Mouse (Mus musculus) myocyte (in vitro differentiated cells): ENCODE data around the gene Vwa8. TPM values are rescaled to one million over a fixed set of nuclear protein-coding genes. Genes with fewer than 3 reads are reported as not detected.

Source experiments
- H3K27me3 ChIP-seq: one replicate; pipeline ENCODE4 v1.6.1; 2011; ENCODE audit not compliant: control insufficient read depth, insufficient read depth, insufficient read length
- H3K36me3 ChIP-seq: one replicate; pipeline ENCODE4 v1.6.1; 2011; ENCODE audit not compliant: control insufficient read depth, insufficient read depth
- H3K4me2 ChIP-seq: one replicate; pipeline ENCODE4 v1.6.1; 2011; ENCODE audit warnings: low read depth, control low read depth
- H3K4me3 ChIP-seq: one replicate; pipeline ENCODE4 v1.5.1; 2011; ENCODE audit warnings: mild to moderate bottlenecking, control low read depth, moderate library complexity
- H3K79me2 ChIP-seq: one replicate; pipeline ENCODE4 v1.6.1; 2011; ENCODE audit not compliant: control insufficient read depth, insufficient read depth
- H3ac ChIP-seq: one replicate; pipeline ENCODE4 v1.6.1; 2011; ENCODE audit not compliant: control insufficient read depth, insufficient read length
- CEBPB ChIP-seq: IDR thresholded peaks from 2 replicates; pipeline ENCODE4 v1.6.1; 2011; ENCODE audit warnings: mild to moderate bottlenecking, moderate library complexity; ENCODE audit not compliant: poor library complexity, insufficient read depth, severe bottlenecking
- E2F4 ChIP-seq: IDR thresholded peaks from one replicate; pipeline ENCODE4 v1.6.1; 2011; ENCODE audit warnings: mild to moderate bottlenecking, control low read depth, moderate library complexity; ENCODE audit not compliant: insufficient read depth
- MAX ChIP-seq: IDR thresholded peaks from one replicate; pipeline ENCODE4 v1.6.1; 2011; ENCODE audit warnings: low read depth, mild to moderate bottlenecking, control low read depth
- MYOD1 ChIP-seq, 3 experiments: IDR thresholded peaks; one replicate each; pipeline ENCODE4 v1.6.1; 2011; ENCODE audit warnings: control low read depth in 2 of 3, low read depth in 2 of 3, mild to moderate bottlenecking in 2 of 3, moderate library complexity in 1 of 3; ENCODE audit not compliant: insufficient read length in 2 of 3, control insufficient read depth in 1 of 3
- MYOG ChIP-seq, 3 experiments: IDR thresholded peaks; one replicate each; pipeline ENCODE4 v1.6.1; 2011; ENCODE audit warnings: control low read depth in 2 of 3, low read depth in 2 of 3, mild to moderate bottlenecking in 2 of 3; ENCODE audit not compliant: insufficient read length in 2 of 3, control insufficient read depth in 1 of 3, insufficient read depth in 1 of 3
- POLR2A ChIP-seq: IDR thresholded peaks from one replicate; pipeline ENCODE4 v1.6.1; 2011; ENCODE audit warnings: low read depth, mild to moderate bottlenecking, control low read depth, moderate library complexity; ENCODE audit not compliant: insufficient read length
- POLR2AphosphoS2 ChIP-seq: IDR thresholded peaks from one replicate; pipeline ENCODE4 v1.6.1; 2011; ENCODE audit warnings: low read depth, control low read depth; ENCODE audit not compliant: insufficient read length
- REST ChIP-seq: IDR thresholded peaks from one replicate; pipeline ENCODE4 v1.6.1; 2011; ENCODE audit warnings: mild to moderate bottlenecking, control low read depth, moderate library complexity; ENCODE audit not compliant: insufficient read depth, insufficient read length
- SRF ChIP-seq: IDR thresholded peaks from one replicate; pipeline ENCODE4 v1.6.1; 2011; ENCODE audit warnings: low read depth; ENCODE audit not compliant: control insufficient read depth, insufficient read length
- TCF12 ChIP-seq: IDR thresholded peaks from one replicate; pipeline ENCODE4 v1.6.1; 2011; ENCODE audit warnings: mild to moderate bottlenecking, control low read depth; ENCODE audit not compliant: poor library complexity, insufficient read depth, severe bottlenecking
- TCF3 ChIP-seq: IDR thresholded peaks from one replicate; pipeline ENCODE4 v1.6.1; 2011; ENCODE audit warnings: low read depth, control low read depth; ENCODE audit not compliant: insufficient read length
- USF1 ChIP-seq: IDR thresholded peaks from one replicate; pipeline ENCODE4 v1.6.1; 2011; ENCODE audit warnings: low read depth, mild to moderate bottlenecking, control low read depth, moderate library complexity
- polyA plus RNA-seq: library from polyadenylated mRNA; unstranded; fragments of >200 nt; fragmentation: generic; extraction: Trizol; gene quantifications from one replicate; pipeline ENCODE4 v1.2.1, GENCODE M21; 2012; ENCODE audit warnings: missing spikeins

Vwa8 gene
- polyA plus RNA-seq, 1 experiment, result 20.1 TPM

DNA sequence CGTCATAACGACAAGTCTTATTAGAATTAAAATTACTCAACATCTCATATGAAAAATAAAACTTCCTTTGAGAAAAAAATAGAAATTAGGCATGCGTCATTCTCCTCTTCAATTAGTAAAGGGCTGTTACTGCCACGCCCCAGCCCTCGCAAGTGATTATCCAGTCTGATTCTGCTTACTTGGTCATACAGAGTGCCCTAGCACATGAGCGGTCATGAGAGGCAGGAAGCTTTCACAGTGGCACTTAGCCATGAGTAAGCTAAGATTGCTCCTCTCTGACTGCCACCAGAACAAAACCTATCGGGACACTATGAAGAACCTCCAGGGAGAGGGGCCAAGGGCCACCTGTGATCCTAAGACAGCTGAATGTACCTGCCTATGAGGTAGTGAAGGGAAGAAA is 312.1 kb downstream of the Vwa8 start:
- TF ChIP-seq MYOG (IDR thresholded peaks at IDR 0.05; ENCODE audit: control insufficient read depth in 1 of 3, insufficient read depth in 1 of 3, insufficient read length in 2 of 3, low read depth in 2 of 3), result no peak
- no peak for TF ChIP-seq REST
- Histone ChIP-seq H3K4me2 (no peak overlapping the region), H3K4me3 (no peak overlapping the region), H3K79me2 (no peaks in the 10 kb centered on the region), H3K36me3 (no peaks in the 10 kb centered on the region), H3K27me3 (no peaks in the 10 kb centered on the region), H3ac (no peak overlapping the region)

DNA sequence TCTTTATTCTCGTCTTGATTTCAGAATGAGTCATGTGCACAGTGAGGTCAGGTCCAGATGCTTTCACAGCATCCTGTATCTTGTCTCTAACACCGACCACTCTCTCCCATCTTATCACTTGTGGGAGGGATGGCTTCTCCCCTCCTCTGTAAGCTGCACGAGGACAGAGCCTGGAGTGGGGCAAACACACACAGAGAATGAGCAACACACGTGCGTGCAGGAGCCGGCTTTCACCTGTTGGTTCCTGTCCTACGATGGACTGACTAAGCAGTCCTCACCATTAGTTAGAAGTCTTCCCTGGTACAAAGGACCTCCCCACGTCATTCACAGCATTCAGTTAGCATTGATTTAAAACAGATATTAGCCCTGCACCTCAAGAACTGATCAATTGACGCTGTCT is 312.9 kb downstream of the Vwa8 start:
- H3ac ChIP-seq, result no peak overlapping the region
- H3K4me3 ChIP-seq, result no peak overlapping the region
- H3K36me3 ChIP-seq, result no peaks in the 10 kb centered on the region
- H3K79me2 ChIP-seq, result no peaks in the 10 kb centered on the region
- no peak for TF ChIP-seq USF1
- TF ChIP-seq TCF12, result no peak
- TF ChIP-seq MAX, result no peak
- TF ChIP-seq SRF, result no peak
- TF ChIP-seq MYOG (IDR thresholded peaks at IDR 0.05; ENCODE audit: control insufficient read depth in 1 of 3, insufficient read depth in 1 of 3, insufficient read length in 2 of 3, low read depth in 2 of 3), result no peak
- no peak for TF ChIP-seq POLR2A
- no peak for TF ChIP-seq POLR2AphosphoS2
- TF ChIP-seq MYOD1 (IDR thresholded peaks at IDR 0.05; ENCODE audit: control insufficient read depth in 1 of 3, insufficient read length in 2 of 3, low read depth in 2 of 3), result no peak
- TF ChIP-seq REST, result no peak
- TF ChIP-seq E2F4, result no peak
- TF ChIP-seq CEBPB, result no peak
- no peak for TF ChIP-seq TCF3
- H3K27me3 ChIP-seq, result no peaks in the 10 kb centered on the region
- no peak overlapping the region for H3K4me2 ChIP-seq

DNA sequence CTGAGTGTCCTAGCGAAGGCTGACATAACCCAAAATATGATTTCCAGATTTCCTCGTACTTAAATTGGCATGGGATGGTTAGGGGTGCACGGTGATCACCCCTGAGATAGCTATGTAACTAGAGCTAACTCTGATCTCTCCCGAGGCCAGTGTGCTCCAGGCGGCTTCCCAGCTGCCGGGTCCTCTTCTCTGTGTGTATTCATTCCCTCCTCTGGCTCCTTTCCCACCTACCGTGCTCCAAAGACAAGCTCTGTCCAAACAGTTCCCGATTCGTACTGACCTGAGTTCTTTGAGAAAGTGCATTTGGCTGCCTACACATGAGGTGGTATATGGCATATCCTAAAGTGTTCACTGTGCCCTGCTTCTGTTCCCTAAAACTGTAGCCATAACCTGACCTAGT is 313.8 kb downstream of the Vwa8 start:
- Histone ChIP-seq H3K4me3 (no peak overlapping the region), H3ac (no peak overlapping the region), H3K4me2 (no peak overlapping the region), H3K27me3 (no peaks in the 10 kb centered on the region), H3K36me3 (no peaks in the 10 kb centered on the region), H3K79me2 (no peaks in the 10 kb centered on the region)
- TF ChIP-seq TCF3, result no peak
- TF ChIP-seq SRF, result no peak
- no peak for TF ChIP-seq USF1
- TF ChIP-seq MYOD1 (IDR thresholded peaks at IDR 0.05; ENCODE audit: control insufficient read depth in 1 of 3, insufficient read length in 2 of 3, low read depth in 2 of 3), result no peak
- TF ChIP-seq MYOG (IDR thresholded peaks at IDR 0.05; ENCODE audit: control insufficient read depth in 1 of 3, insufficient read depth in 1 of 3, insufficient read length in 2 of 3, low read depth in 2 of 3), result no peak
- TF ChIP-seq POLR2AphosphoS2, result no peak
- TF ChIP-seq MAX, result no peak
- no peak for TF ChIP-seq REST
- no peak for TF ChIP-seq E2F4
- TF ChIP-seq CEBPB, result no peak
- no peak for TF ChIP-seq TCF12
- no peak for TF ChIP-seq POLR2A

DNA sequence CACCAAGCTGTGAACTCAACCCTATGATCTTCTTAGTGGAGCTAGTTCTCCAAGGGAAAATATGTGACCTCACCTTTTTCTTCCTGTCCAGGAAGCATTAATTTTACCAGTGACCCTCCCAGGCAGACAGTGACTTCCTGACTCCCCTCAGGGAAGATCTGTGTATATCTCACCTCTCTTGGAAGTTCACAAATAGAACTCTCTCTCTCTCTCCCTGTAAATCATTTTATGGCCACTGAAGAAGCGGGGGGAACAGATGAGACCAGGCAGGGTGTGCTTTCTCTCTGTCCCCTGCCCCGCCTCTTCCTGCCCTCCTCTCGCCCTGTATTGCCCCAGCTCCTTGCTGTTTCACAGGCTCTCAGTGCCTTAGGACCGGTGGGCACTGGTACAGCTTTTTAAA is 315.5 kb downstream of the Vwa8 start:
- H3ac ChIP-seq, result no peak overlapping the region
- no peak overlapping the region for H3K4me3 ChIP-seq
- H3K36me3 ChIP-seq, result no peaks in the 10 kb centered on the region
- no peaks in the 10 kb centered on the region for H3K79me2 ChIP-seq
- TF ChIP-seq SRF (no peak), CEBPB (no peak), POLR2A (no peak), POLR2AphosphoS2 (no peak), TCF12 (no peak), REST (no peak), MYOD1 (IDR thresholded peaks at IDR 0.05; ENCODE audit: control insufficient read depth in 1 of 3, insufficient read length in 2 of 3, low read depth in 2 of 3) (no peak)
- H3K27me3 ChIP-seq, result no peaks in the 10 kb centered on the region
- H3K4me2 ChIP-seq, result no peak overlapping the region

DNA sequence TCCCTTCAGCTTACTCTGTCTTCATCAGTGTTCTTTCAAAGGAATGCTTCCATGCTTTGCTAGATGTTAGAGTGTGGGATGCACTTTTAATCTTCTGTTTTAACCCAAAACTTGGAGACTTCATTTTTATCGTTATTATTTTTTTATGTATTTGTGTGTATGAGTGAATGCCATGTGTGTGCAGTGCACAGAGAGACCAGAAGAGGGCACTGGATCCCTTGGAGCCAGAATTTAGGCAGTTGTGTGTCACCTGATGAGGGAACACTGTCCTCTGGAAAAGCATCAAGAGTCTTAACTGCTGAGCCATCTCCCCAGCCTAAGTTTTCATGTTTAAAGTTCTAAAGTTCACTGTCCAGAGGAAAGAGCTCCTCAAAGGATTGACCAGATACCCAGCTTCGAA is 316.1 kb downstream of the Vwa8 start:
- TF ChIP-seq MYOD1 (IDR thresholded peaks at IDR 0.05; ENCODE audit: control insufficient read depth in 1 of 3, insufficient read length in 2 of 3, low read depth in 2 of 3) (no peak), SRF (no peak), REST (no peak), CEBPB (no peak), E2F4 (no peak), POLR2A (no peak), POLR2AphosphoS2 (no peak), TCF3 (no peak), MAX (no peak)
- no peaks in the 10 kb centered on the region for H3K36me3 ChIP-seq
- H3K79me2 ChIP-seq, result no peaks in the 10 kb centered on the region
- no peaks in the 10 kb centered on the region for H3K27me3 ChIP-seq
- H3K4me2 ChIP-seq, result no peak overlapping the region
- no peak overlapping the region for H3ac ChIP-seq
- no peak overlapping the region for H3K4me3 ChIP-seq

DNA sequence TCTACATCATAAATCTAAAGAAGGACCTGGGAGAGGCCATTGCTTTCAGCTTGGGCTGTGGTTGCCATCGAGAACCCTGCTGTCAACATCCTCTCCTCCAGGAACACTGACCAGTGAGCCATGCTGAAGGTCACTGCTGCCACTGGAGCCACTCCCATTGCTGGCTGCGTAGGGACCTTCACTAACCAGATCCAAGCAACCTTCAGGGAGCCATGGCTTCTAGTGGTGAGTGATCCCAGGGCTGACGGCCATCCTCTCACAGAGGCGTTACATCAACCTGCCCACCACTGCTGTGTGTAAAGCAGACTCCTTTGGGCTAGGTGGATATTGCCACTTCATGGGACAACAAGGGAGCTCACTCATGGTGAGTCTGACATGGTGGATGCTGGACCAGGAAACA is 325.7 kb downstream of the Vwa8 start:
- TF ChIP-seq POLR2AphosphoS2, result no peak
- no peak for TF ChIP-seq E2F4
- TF ChIP-seq TCF3, result no peak
- no peak for TF ChIP-seq SRF
- TF ChIP-seq REST, result no peak
- TF ChIP-seq MAX, result no peak
- TF ChIP-seq CEBPB, result no peak
- TF ChIP-seq MYOD1 (IDR thresholded peaks at IDR 0.05; ENCODE audit: control insufficient read depth in 1 of 3, insufficient read length in 2 of 3, low read depth in 2 of 3), result no peak
- no peak for TF ChIP-seq POLR2A
- TF ChIP-seq USF1, result no peak
- TF ChIP-seq TCF12, result no peak
- no peak for TF ChIP-seq MYOG (IDR thresholded peaks at IDR 0.05; ENCODE audit: control insufficient read depth in 1 of 3, insufficient read depth in 1 of 3, insufficient read length in 2 of 3, low read depth in 2 of 3)

More for the DNA sequence above, 325.7 kb downstream of the Vwa8 start:
- no peak overlapping the region for H3K4me3 ChIP-seq
- H3K4me2 ChIP-seq, result no peak overlapping the region
- no peaks in the 10 kb centered on the region for H3K27me3 ChIP-seq
- no peak overlapping the region for H3ac ChIP-seq
- peaks cover 3% of the 10 kb centered on the region for H3K36me3 ChIP-seq
- H3K79me2 ChIP-seq, result no peaks in the 10 kb centered on the region
